Mouse (Mus musculus): Measurements from ENCODE around the gene Nkx3-2.

Nkx3-2 gene

DNA sequence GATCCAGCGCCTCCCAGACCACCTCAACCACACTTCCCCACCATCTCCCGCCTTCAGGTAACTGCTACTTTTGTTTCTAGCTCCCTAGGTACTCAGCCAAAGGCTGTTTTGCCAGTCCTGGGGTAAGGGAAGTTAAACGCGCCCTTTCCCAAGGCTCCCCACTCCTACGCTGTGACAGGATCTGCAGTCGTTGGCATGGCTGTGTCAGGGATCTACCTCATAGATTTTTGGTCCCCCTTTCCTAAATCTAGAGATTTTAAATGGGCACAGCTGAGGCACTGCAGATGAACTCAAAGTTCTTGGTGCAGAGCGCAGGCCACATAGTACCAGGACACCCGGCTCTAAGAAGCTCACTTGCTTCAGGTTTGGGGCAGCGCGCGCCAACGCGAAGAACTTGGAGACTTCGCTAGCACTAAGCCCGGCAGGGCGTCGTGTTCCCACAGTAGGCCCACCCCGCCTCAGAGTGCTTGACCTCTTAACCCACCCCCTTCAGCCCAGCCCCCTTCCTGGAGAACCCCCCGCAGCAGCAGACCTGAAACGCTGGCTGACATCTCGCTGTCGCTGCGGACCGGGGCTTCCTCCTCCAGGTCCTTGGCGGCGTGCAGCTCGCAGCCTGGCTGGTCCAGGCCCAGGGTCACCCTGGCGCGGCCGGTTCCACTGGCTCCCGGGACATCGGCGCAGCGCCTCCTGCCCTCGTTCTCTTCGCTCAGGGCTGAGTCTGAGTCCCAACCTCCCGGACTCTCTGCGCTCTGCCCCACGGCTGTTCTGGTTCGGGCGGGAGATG lies 1.2 kb downstream of the Nkx3-2 start:
- no peak for DNase-seq (ENCODE audit: extremely low spot score, low read depth, low spot score)

DNA sequence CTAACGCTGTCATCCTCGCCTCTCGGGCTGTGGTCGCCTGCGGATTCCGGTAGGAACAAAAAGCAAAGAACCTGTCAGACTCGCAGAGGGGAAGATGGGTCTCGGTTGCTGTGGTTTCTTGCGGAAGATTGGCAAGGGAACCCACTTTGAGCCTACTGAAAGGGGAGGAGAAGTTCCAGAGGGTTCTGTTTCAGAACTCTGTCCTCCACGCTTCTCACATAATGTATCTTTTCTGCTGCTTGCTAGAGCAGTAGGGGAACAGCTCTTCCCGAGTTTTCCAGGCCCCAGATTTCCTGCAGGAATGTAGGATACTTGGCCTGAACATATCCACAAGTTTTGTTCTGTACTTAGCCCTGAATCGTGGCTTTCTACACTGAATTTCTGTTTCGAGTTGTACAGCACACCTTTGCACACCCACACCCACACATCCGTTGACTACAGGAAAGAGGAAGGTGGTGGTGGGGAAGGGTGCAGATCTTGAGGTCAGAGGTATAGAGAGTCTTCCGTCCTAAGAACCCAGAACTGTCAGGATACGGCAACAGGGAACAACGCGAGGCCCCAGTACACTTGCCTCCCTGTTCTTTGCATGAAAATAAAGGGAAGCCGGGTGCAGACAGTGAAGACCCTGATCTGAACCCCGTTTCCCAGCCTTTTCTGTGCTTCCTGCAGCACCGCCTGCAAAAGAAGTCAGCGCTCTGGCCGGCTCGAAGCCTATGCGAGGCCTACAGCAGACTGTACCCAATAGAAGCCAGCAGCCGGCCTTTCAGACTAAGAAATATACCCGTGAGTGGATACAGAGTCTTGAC lies 2.0 kb downstream of the Nkx3-2 start:
- no peak for DNase-seq (ENCODE audit: extremely low spot score, low read depth, low spot score)

- DNase-seq (ENCODE audit: extremely low spot score, low read depth, low spot score): no peak
Observed at GRCm38 (mm10) chr5:41761509-41762140, 2.7 kb downstream of the Nkx3-2 start.

DNA sequence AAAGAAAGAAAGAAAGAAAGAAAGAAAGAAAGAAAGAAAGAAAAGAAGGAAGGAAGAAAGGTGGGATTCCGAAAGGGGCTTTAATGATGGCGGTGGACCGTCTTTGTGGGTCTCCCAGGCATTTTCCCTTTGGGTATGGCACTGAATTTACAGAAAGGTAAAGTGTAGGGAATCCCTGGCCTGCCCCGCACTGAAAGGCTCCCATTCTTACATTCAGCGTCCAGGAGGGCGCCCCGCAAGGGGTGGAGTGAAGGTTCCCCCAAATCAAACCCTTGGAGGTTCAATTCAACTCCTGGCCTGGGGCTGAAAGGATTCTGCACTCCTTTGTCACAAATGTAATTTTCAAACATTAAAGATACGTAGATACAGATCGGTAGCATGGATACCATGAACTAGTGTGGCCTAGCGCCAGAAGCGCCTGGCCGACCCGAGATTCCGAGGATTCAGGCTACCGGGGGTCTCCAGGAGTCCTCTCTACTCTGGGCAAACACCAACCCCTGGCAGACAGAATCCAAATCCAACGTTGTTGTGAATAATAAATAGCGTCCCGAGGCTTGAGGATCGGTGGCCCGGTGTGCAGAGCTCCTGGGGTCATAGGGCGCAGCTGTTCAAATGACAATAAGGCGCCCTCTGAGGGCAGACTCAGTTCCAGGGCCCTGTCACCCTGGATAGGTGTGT lies 3.3 kb downstream of the Nkx3-2 start:
- no peak for DNase-seq (ENCODE audit: extremely low spot score, low read depth, low spot score)

GRCm38 (mm10) chr5:41760071-41760470 lies 4.2 kb downstream of the Nkx3-2 start:
- DNase-seq (ENCODE audit: extremely low spot score, low read depth, low spot score): no peak

GRCm38 (mm10) chr5:41758671-41759639 lies 5.3 kb downstream of the Nkx3-2 start:
- no peak for DNase-seq (ENCODE audit: extremely low spot score, low read depth, low spot score)

DNA sequence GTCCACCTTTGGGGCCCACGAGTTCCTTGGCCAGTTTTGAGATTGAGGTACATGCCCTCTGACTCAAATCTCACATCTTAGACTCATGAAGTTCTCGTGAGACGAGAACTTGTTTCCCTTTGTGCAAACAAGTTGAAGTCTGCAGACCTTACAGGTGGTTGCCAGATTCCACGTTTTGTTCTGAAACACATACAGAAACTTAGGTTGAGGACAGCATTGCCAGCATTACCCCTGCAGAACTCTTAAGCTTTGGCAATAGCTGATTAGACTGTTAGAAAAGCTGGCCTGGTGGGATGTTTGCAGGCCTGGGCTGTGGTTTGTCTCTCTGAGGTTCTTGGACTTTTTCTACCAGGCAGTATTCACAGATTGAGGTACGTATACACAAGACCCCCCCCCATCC lies 7.0 kb downstream of the Nkx3-2 start:
- no peak for DNase-seq (ENCODE audit: extremely low spot score, low read depth, low spot score)

DNA sequence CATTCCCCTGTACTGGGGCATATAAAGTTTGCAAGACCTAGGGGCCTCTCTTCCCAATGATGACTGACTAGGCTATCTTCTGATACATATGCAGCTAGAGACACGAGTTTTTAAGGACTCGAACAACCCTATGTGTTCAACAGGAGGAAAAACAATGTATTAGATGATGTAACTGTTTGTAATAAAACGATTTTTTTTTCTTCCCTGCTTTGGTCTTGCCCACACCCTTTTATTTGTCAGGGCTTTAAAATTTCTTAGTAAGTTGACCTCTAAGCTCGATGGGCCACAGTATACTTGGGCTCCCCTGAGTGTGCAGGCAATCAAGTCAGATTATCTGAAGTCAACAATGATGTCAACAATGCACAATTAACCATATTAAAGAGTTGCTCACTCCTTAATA lies 7.9 kb downstream of the Nkx3-2 start:
- no peak for DNase-seq (ENCODE audit: extremely low spot score, low read depth, low spot score)

DNA sequence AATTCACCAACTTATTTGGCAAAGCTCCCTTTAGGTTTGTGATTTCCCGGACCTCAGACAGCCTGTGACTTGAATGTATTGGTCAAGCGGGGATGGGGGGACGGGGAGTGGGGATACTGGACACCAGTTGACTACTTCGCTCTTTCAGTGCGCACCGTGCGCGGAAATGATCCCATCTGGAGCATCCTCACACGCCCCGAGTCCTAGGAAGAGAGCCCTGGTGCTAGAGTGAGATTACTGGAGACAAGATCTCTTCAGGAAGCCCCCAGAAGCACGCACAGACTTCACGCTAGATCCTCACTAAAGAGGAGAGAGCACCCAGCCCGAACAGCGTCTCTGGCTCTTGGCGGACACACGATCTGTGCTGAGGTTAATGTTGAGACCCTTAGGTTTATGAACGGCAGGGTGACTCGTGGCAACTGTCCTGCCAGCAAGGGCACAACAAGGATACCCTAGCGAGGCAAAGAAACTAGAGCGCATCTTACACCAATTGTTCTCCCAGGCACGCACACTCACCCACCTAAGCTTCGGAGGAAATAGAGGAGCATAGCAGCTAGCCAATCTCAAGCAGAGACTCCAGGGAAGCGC lies 8.8 kb downstream of the Nkx3-2 start:
- no peak for DNase-seq (ENCODE audit: extremely low spot score, low read depth, low spot score)

- DNase-seq (ENCODE audit: extremely low spot score, low read depth, low spot score): no peak
Observed at GRCm38 (mm10) chr5:41754836-41755235, 9.5 kb downstream of the Nkx3-2 start.

DNA sequence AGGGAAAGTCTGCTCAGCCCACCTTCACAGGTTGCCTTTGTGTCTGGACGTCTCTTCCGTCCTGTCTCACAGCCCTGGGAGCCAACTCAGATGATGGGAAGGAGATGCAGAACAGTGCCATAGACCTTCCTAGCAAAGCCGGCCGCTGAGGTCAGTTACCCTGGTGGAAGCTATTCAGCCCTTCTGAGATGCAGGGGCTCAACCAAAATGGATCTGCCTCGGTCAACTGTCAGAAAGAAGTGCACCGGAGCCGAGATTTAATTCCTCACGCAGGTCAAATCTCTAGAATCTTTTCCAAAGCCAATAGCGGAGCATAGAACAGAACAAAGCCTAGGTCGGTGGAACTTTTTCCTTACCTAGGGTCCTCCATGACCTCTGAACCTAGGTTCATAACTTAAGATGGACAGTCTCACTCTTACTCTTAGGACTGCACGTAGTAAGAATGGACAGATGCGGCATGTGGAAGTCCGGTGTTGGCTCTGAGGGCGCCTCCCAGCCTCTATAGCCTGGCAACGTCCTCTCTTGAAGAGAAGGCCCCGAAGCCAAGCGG lies 10.0 kb downstream of the Nkx3-2 start:
- DNase-seq (ENCODE audit: extremely low spot score, low read depth, low spot score): no peak

- no peak for DNase-seq (ENCODE audit: extremely low spot score, low read depth, low spot score)
Observed at GRCm38 (mm10) chr5:41752721-41753120, 11.6 kb downstream of the Nkx3-2 start.

- DNase-seq (ENCODE audit: extremely low spot score, low read depth, low spot score): no peak
Observed at GRCm38 (mm10) chr5:41744898-41745780, 19.2 kb downstream of the Nkx3-2 start.

GRCm38 (mm10) chr5:41744234-41744633 lies 20.1 kb downstream of the Nkx3-2 start:
- no peak for DNase-seq (ENCODE audit: extremely low spot score, low read depth, low spot score)

GRCm38 (mm10) chr5:41738817-41739216 lies 25.5 kb downstream of the Nkx3-2 start:
- DNase-seq (ENCODE audit: extremely low spot score, low read depth, low spot score): no peak

- no peak for DNase-seq (ENCODE audit: extremely low spot score, low read depth, low spot score)
Observed at GRCm38 (mm10) chr5:41737039-41737438, 27.3 kb downstream of the Nkx3-2 start.

DNA sequence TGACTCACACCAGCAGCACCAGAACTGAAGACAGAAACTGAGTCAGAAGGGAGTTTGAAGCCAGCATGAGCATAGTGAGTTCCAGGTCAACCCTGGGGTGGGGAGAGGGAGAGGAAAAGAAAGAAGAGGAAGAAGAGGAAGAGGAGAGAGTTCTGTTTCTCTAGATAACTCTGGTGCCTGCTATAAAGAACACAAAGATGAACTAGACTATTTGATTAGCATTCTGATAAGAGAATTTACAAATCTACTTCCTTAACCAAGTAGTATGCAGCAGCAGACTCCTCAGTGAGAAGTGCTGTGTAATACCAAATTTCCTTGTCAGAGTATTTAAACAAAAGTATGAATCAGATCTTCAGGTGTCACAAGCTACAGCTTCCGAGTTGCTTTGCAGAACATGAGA lies 37.3 kb downstream of the Nkx3-2 start:
- no peak for DNase-seq (ENCODE audit: extremely low spot score, low read depth, low spot score)

GRCm38 (mm10) chr5:41725573-41725972 lies 38.7 kb downstream of the Nkx3-2 start:
- DNase-seq (ENCODE audit: extremely low spot score, low read depth, low spot score): no peak

Data from hindlimb bud, embryonic 11.5 days (tissue).